Mouse (Mus musculus) erythroblast, embryonic 14.5 days (primary cell): Measurements from ENCODE around the gene Gm48551. TPM values are rescaled to one million over a fixed set of nuclear protein-coding genes. Genes with fewer than 3 reads are reported as not detected.

Experiments used
- H3K27me3 ChIP-seq: 2 replicates; pipeline ENCODE4 v1.6.1; 2012; ENCODE audit warnings: inconsistent platforms; ENCODE audit not compliant: control insufficient read depth
- H3K36me3 ChIP-seq: 2 replicates; pipeline ENCODE4 v1.6.1; 2012; ENCODE audit warnings: mild to moderate bottlenecking, inconsistent platforms; ENCODE audit not compliant: control insufficient read depth
- H3K4me1 ChIP-seq: 2 replicates; pipeline ENCODE4 v1.6.1; 2012; ENCODE audit warnings: inconsistent platforms; ENCODE audit not compliant: control insufficient read depth
- H3K4me3 ChIP-seq: replicated peaks from 2 replicates; pipeline ENCODE3; 2012; ENCODE audit warnings: moderate library complexity, mild to moderate bottlenecking, inconsistent platforms
- H3K9me3 ChIP-seq: 2 replicates; pipeline ENCODE4 v1.6.1; 2012; ENCODE audit warnings: low read length, inconsistent platforms, mixed read lengths; ENCODE audit not compliant: control insufficient read depth
- GATA1 ChIP-seq: IDR thresholded peaks from 2 replicates; pipeline ENCODE4 v1.6.1; 2012; ENCODE audit warnings: low read length, inconsistent platforms, mixed read lengths
- TAL1 ChIP-seq: IDR thresholded peaks from 3 replicates; pipeline ENCODE4 v1.6.1; 2012; ENCODE audit warnings: low read length, inconsistent platforms, mixed read lengths
- polyA plus RNA-seq: library from polyadenylated mRNA; stranded (reverse); fragments of >175 nt; gene quantifications from 2 replicates; pipeline ENCODE4 v1.2.3, GENCODE M21; 2012

Gene Gm48551
- polyA plus RNA-seq, 1 experiment: 0.20 TPM

- Histone ChIP-seq H3K36me3 (peaks cover 5% of the 10 kb centered on the region; the same call in 1 of the 2 replicates), H3K4me1 (peaks cover 27% of the 10 kb centered on the region), H3K27me3 (peaks cover 25% of the 10 kb centered on the region), H3K4me3 (no peak overlapping the region), H3K9me3 (no peaks in the 10 kb centered on the region)
- TF ChIP-seq TAL1: no peak
Observed at GRCm38 (mm10) chr10:81399798-81400308, 15.6 kb downstream of the Gm48551 start.

- peaks cover 30% of the 10 kb centered on the region for H3K27me3 ChIP-seq
- H3K9me3 ChIP-seq: no peaks in the 10 kb centered on the region
- peaks cover 28% of the 10 kb centered on the region for H3K4me1 ChIP-seq
- TF ChIP-seq TAL1 (no peak), GATA1 (no peak)
- H3K36me3 ChIP-seq: peaks cover 5% of the 10 kb centered on the region; the same call in 1 of the 2 replicates
- no peak overlapping the region for H3K4me3 ChIP-seq
Observed at GRCm38 (mm10) chr10:81400371-81401204, 16.3 kb downstream of the Gm48551 start.

GRCm38 (mm10) chr10:81401205-81401520, 16.9 kb downstream of the Gm48551 start:
- peaks cover 28% of the 10 kb centered on the region for H3K4me1 ChIP-seq

GRCm38 (mm10) chr10:81401521-81402226, 17.4 kb downstream of the Gm48551 start:
- H3K4me3 ChIP-seq: no peak overlapping the region
- H3K36me3 ChIP-seq: peaks cover 5% of the 10 kb centered on the region; the same call in 1 of the 2 replicates
- peaks cover 41% of the 10 kb centered on the region for H3K27me3 ChIP-seq
- peaks cover 28% of the 10 kb centered on the region for H3K4me1 ChIP-seq
- H3K9me3 ChIP-seq: no peaks in the 10 kb centered on the region
- TF ChIP-seq TAL1 (no peak), GATA1 (no peak)

More at GRCm38 (mm10) chr10:81401205-81401520, 16.9 kb downstream of the Gm48551 start:
- Histone ChIP-seq H3K36me3 (peaks cover 5% of the 10 kb centered on the region; the same call in 1 of the 2 replicates), H3K9me3 (no peaks in the 10 kb centered on the region), H3K4me3 (no peak overlapping the region), H3K27me3 (peaks cover 36% of the 10 kb centered on the region)
- TF ChIP-seq TAL1 (no peak), GATA1 (no peak)

GRCm38 (mm10) chr10:81402227-81402765, 18.0 kb downstream of the Gm48551 start:
- TF ChIP-seq GATA1 (no peak), TAL1 (no peak)
- Histone ChIP-seq H3K4me3 (no peak overlapping the region), H3K9me3 (no peaks in the 10 kb centered on the region), H3K27me3 (peaks cover 47% of the 10 kb centered on the region), H3K4me1 (peaks cover 29% of the 10 kb centered on the region), H3K36me3 (peaks cover 3% of the 10 kb centered on the region; the same call in 1 of the 2 replicates)

- peaks cover 35% of the 10 kb centered on the region for H3K4me1 ChIP-seq
- H3K36me3 ChIP-seq: peaks cover 3% of the 10 kb centered on the region; the same call in 1 of the 2 replicates
- H3K9me3 ChIP-seq: no peaks in the 10 kb centered on the region; the same call in 1 of the 2 replicates
- peaks cover 59% of the 10 kb centered on the region for H3K27me3 ChIP-seq
- no peak overlapping the region for H3K4me3 ChIP-seq
- TF ChIP-seq TAL1 (no peak), GATA1 (no peak)
Observed at GRCm38 (mm10) chr10:81403511-81403910, 19.2 kb downstream of the Gm48551 start.

- H3K4me1 ChIP-seq: peaks cover 40% of the 10 kb centered on the region
- no peaks in the 10 kb centered on the region; the same call in 1 of the 2 replicates for H3K9me3 ChIP-seq
- no peak overlapping the region for H3K4me3 ChIP-seq
- H3K27me3 ChIP-seq: peaks cover 65% of the 10 kb centered on the region
- peaks cover 3% of the 10 kb centered on the region; the same call in 1 of the 2 replicates for H3K36me3 ChIP-seq
- no peak for TF ChIP-seq TAL1
- no peak for TF ChIP-seq GATA1
Observed at GRCm38 (mm10) chr10:81404082-81404481, 19.8 kb downstream of the Gm48551 start.

GRCm38 (mm10) chr10:81404720-81405119, 20.5 kb downstream of the Gm48551 start:
- Histone ChIP-seq H3K27me3 (peaks cover 65% of the 10 kb centered on the region), H3K4me1 (peaks cover 44% of the 10 kb centered on the region), H3K36me3 (peaks cover 3% of the 10 kb centered on the region; the same call in 1 of the 2 replicates)

More at GRCm38 (mm10) chr10:81404720-81405119, 20.5 kb downstream of the Gm48551 start:
- TF ChIP-seq GATA1 (no peak), TAL1 (no peak)
- H3K4me3 ChIP-seq: no peak overlapping the region
- no peaks in the 10 kb centered on the region; the same call in 1 of the 2 replicates for H3K9me3 ChIP-seq
